Mouse (Mus musculus) adipocyte (in vitro differentiated cells): ENCODE results near the gene 4930522H14Rik.

ENCODE experiments used
- DNase-seq: peaks from one replicate; pipeline ENCODE4 v3.0.0-alpha.2; 2016; ENCODE audit warnings: low spot score

The 4930522H14Rik gene

GRCm38 (mm10) chr4:109531111-109531510 is at the start of gene 4930522H14Rik:
TSS of gene 4930522H14Rik (minus strand) at chr4:109531297.
- no peak for DNase-seq

GRCm38 (mm10) chr4:109578356-109578755 is 47.3 kb upstream of the 4930522H14Rik start:
- no peak for DNase-seq

GRCm38 (mm10) chr4:109576933-109577332 is 45.8 kb upstream of the 4930522H14Rik start:
- DNase-seq: no peak

GRCm38 (mm10) chr4:109574845-109575244 is 43.7 kb upstream of the 4930522H14Rik start:
- DNase-seq: peak; percentile 86

DNA sequence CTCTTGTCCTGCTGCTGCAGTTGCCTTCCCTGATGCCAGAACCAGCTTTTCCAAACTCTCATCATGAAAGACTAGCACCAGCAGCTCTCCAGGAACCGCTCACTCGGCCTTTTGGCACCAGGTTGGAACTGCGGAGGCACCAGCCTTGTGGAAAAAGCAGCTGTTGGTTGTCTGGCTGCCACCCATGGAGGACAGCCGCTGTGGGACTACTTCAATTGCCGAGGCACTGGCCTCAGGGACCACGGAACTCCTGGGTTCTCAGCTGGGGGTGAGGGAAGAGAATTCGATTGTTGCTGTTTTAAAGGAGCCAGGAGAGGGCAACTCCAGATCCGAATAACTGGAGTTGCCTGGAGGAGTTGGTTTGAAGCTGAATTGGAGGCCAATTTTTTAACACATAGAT is 43.2 kb upstream of the 4930522H14Rik start:
- peak; percentile 75 for DNase-seq

- peak; percentile 21 for DNase-seq
Observed at GRCm38 (mm10) chr4:109572632-109573031, 41.5 kb upstream of the 4930522H14Rik start.

DNA sequence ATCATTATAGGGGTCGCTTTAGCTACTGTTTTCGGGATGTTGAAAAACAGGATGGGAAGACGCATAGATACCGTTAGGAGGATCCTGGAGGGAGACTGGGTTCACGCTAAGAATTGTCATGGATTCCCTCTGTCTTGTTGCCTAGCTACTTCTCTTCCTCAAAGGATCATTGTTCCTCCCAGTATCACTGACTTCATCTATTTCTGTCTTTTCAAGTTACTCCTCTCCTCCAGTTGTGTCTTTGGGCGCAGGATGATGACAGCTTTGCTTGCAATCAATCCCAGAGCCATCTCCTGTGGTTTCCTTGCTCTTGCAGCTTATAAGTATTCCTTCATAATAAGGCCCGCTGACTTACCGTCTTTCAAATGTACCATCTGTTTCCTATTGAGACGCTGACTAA is 38.3 kb upstream of the 4930522H14Rik start:
- no peak for DNase-seq

DNA sequence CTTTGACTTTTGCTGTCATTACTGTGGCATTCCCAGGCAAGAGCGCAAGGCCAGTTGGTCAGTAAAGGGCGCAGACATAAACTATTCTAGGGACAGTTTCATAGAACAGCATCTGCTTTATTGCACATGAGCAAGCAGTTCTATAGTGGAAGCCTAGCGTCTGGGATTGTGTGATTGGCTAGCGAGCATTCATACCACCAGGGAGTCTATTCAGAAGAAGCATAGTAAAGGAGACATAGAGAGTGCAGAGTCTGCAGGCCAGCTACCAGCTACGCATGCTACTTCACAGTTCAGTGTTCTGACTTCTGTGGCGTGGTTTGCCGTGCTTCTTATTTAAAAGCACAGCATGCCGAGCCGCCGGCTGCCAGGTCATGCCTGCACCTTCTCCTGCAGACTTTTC is 37.9 kb upstream of the 4930522H14Rik start:
- DNase-seq: no peak

GRCm38 (mm10) chr4:109564711-109565110 is 33.6 kb upstream of the 4930522H14Rik start:
- no peak for DNase-seq

DNA sequence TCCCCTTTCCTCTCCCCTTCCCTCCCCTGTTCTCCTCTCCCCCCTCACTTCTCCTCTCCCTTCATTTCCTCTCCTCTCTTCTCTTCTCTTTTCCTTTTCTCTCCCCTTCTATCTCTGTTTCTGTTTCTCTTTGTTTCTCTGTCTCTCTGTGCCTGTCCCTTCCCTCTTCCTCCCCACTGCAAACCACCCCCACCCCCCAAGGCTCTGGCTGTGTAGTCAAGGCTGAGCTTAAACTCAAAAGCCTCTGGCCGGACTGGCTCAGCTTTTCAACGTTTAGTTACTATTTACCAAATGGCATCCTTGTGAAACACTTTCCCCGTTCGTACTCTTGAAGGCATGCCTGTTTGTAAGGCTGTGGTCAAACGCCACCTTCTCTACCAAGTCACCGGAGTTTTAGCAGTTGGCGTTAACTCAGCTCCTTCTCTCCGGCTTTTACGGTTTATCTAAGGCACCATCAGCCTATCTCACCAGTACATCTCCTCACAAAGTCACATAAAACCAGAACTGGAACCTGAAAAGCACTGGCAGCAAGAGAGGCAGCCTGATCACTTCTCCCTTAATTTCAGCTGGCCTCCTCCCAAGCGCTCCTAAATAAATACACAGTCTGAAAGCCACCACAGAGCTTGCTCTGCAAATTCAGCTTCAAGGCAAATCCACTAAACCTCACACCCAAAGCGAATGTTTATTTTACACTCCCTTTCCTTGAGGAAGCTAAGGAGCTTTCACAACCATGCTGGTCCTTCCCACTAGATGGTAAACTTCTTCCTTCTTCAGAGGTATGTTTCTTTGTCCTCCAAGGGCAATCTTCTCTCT is 19.4 kb upstream of the 4930522H14Rik start:
- DNase-seq: peak; percentile 70

DNA sequence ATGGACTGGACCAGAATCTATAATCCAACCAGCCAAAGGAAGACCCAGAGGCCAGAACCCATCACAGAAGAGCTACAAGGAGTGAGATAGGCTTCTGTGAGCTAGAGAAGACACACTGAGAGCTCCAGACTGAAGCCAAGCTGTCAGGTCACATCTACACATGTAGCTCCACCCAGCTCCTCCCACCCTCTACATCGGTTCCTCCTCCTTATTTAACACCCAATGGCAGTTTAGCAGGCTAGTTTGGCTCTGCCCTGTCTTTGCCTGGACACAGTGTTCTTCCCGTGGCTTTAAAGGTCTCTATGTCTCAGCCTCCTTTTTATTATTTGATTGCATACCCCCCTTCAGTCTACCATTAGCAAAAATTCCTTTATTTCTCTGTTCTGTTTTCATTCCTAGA is 16.2 kb upstream of the 4930522H14Rik start:
- no peak for DNase-seq

DNA sequence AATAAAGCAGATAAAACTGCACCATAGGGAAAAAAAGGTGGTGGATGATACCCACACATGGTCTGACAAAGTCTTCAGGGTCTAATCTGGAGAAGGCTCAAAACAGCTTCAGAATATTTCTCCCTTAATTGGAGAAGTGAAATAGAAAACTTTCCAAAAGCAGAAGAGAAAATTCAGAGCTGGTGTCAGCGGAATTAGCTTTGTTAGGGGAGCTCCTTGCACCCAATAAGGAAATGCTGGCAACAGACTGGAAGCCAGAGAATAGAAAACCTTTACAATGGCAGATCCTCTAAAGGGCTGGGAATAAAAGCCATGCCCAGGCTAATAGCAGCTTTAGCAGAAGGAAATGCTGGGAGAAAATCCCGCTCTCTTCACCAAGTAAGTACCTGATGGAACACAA is 15.4 kb upstream of the 4930522H14Rik start:
- no peak for DNase-seq

DNA sequence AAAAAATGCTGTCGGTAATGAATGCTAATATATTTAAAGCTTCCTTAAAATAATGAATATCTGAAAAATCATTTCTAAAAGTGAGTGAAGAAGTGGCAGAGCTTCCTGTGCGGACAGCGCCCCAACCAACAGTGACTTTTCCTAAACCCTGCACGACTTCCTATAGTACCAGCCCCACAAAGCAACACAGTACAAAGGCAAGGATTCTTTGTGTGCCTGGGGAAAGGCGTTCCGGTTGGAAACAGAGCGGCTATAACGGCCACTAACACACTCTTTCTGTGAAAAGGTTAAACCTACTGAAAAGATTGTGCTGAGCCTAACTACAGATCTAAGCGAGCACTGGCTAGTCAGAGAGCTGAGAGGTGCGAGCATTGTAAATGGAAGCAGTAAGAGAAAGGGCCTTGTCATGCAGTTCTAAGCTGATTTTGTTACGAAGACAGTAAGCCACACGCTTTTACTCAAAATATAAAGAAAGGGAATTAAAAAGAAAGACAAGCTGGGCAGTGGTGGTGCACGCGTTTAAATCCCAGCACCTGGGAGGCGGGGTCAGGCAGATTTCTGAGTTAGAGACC is 766 bp downstream of the 4930522H14Rik start:
- DNase-seq: no peak

GRCm38 (mm10) chr4:109504885-109505284 is 26.2 kb downstream of the 4930522H14Rik start:
- DNase-seq: peak; percentile 89

DNA sequence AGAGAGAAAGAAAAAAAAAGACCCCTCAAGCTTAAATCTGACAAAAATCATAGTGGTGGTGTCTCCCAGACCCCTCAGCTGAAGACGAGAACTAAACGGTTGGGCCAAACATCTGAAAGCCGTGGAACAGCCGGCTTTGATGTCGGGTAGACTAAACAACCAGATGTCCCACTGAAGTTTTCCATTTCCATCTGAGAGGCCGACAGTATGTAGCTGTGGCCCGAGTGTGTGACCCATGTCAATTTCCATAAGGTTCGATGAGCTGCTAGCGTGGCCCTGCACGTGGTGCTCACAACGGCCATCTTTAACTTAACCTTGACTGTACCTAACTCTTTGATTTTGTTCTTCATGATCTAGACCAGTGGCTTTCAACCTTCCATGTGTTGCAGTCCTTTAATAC is 32.6 kb downstream of the 4930522H14Rik start:
- DNase-seq: no peak

GRCm38 (mm10) chr4:109493581-109493980 is 37.5 kb downstream of the 4930522H14Rik start:
- no peak for DNase-seq

- no peak for DNase-seq
Observed at GRCm38 (mm10) chr4:109488812-109489211, 42.3 kb downstream of the 4930522H14Rik start.

DNA sequence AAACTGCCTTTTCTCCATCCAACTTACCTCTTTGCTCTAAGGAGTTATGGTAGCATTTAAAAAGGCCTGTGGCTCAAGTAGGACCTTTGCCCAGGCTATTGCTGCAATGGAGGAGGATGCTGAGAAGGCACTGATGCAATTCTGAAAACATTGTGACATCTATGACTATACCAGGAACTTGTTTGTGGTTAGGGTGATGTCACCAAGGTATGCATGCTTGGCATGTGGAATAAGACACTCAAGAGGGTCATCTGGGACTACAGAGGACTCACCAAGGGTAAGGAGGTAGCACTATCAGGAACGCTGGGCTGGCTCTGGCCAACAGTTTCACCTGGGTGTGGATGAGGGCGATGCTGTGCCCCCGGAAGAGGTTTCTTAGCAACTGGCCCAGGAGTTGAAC is 46.5 kb downstream of the 4930522H14Rik start, which contains the start of gene Rnf11:
Gene Rnf11 (minus strand): TSS at position 108 of the 400 bp plus-strand sequence.
- peak; percentile 69 for DNase-seq

GRCm38 (mm10) chr4:109482701-109483100 is 48.4 kb downstream of the 4930522H14Rik start:
- DNase-seq: peak; percentile 52

GRCm38 (mm10) chr4:109481424-109481823 is 49.7 kb downstream of the 4930522H14Rik start:
- DNase-seq: no peak

DNA sequence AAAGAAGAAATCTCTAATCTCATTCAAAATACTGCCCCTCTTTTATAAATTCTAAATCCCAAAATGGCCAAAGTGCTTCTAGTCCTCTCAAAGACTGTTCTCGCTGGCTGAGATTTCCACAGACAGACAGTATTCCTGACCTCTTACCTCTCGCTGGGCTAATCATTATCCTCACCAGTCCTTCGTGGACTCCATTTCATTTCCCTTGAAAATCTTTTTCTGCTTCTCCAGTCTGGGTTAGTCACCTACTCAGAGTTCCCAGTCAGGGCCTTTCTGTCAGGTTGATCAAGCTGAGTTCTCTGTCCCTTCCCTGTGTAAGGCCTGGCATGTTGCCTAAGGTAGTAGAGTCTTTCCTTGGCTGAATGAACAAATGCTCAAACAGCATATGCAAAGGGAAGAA is 53.6 kb downstream of the 4930522H14Rik start:
- DNase-seq: no peak

- DNase-seq: peak; percentile 83
Observed at GRCm38 (mm10) chr4:109476554-109477014, 54.5 kb downstream of the 4930522H14Rik start.
